Mouse (Mus musculus): ENCODE data around the gene Qtrt1. TPM values are rescaled to one million over a fixed set of nuclear protein-coding genes. Genes with fewer than 3 reads are reported as not detected.

The Qtrt1 gene
- total and polyA plus RNA-seq, 2 experiments from 2014 or later: 38.6 to 46.7 TPM

DNA sequence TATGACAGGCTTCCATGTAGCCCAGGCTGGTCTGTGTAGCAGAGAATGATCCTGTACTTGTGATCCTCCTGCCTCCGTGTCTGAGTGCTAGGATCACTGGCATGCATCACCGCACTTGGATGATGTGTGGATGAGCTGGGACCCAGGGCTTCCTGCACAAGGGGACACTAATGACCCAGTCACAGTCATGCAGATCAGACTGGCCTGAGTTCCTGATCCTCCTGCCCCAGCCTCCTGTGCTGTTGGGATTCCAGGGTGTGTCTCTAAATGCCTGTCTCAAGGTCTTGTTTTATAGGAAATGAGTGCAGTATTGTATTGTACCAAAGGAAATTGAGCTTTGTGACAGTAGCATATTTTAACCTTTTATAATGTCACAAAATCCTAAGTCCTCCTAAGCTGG lies 6.2 kb downstream of the Qtrt1 start:
- no peak for ATAC-seq
- 92% methylated on average over 2 of the region's 2 CpGs for WGBS
- peaks cover 27% of the 10 kb centered on the region for H3K36me3 ChIP-seq (ENCODE audit: insufficient read depth, low read length)

DNA sequence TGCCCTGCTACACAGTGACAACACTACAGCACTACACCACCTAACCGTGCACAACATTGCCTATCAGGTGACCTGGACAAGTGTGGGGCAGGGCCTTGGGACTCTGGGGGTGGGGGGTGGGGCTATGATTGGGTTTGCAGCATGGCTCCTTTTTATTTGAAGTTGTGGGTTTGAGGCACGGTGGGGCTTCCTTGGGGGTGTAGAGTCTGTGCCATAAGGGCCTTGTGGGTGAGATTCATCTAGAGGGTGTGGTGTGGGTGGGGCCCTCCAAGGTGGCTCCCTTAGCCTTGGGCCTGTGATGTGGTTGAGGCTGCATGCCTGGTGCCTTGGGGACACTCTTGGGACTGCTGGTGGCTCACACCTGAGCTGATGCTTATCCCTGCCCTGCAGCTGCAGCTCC lies 8.0 kb downstream of the Qtrt1 start:
- TF ChIP-seq CTCF (IDR thresholded peaks at IDR 0.05; ENCODE audit: low read depth): no peak
- DNase-seq (ENCODE audit: low spot score) (no peak), ATAC-seq (no peak)
- Histone ChIP-seq H3K27me3 (ENCODE audit: insufficient read depth, low read length) (no peaks in the 10 kb centered on the region), H3K4me2 (ENCODE audit: low read depth, low read length) (no peak overlapping the region), H3K4me3 (ENCODE audit: low read length) (no peak overlapping the region), H3K36me3 (ENCODE audit: insufficient read depth, low read length) (peaks cover 22% of the 10 kb centered on the region), H3K4me1 (ENCODE audit: insufficient read depth, low read length) (no peaks in the 10 kb centered on the region), H3K27ac (no peak overlapping the region), H3K9me3 (ENCODE audit: low read length) (no peaks in the 10 kb centered on the region), H3K9ac (replicated peaks; ENCODE audit: low read length) (no peak overlapping the region)
- WGBS: 94% methylated on average over 2 of the region's 2 CpGs

More for the DNA sequence above, 6.2 kb downstream of the Qtrt1 start:
- H3K27me3 ChIP-seq (ENCODE audit: insufficient read depth, low read length): no peaks in the 10 kb centered on the region
- H3K9me3 ChIP-seq (ENCODE audit: low read length): no peaks in the 10 kb centered on the region
- H3K4me1 ChIP-seq (ENCODE audit: insufficient read depth, low read length): no peaks in the 10 kb centered on the region
- no peak overlapping the region for H3K4me3 ChIP-seq (ENCODE audit: low read length)
- DNase-seq (ENCODE audit: low spot score): no peak
- no peak overlapping the region for H3K9ac ChIP-seq (replicated peaks; ENCODE audit: low read length)
- no peak for TF ChIP-seq CTCF (IDR thresholded peaks at IDR 0.05; ENCODE audit: low read depth)
- H3K4me2 ChIP-seq (ENCODE audit: low read depth, low read length): no peak overlapping the region
- H3K27ac ChIP-seq: no peak overlapping the region

DNA sequence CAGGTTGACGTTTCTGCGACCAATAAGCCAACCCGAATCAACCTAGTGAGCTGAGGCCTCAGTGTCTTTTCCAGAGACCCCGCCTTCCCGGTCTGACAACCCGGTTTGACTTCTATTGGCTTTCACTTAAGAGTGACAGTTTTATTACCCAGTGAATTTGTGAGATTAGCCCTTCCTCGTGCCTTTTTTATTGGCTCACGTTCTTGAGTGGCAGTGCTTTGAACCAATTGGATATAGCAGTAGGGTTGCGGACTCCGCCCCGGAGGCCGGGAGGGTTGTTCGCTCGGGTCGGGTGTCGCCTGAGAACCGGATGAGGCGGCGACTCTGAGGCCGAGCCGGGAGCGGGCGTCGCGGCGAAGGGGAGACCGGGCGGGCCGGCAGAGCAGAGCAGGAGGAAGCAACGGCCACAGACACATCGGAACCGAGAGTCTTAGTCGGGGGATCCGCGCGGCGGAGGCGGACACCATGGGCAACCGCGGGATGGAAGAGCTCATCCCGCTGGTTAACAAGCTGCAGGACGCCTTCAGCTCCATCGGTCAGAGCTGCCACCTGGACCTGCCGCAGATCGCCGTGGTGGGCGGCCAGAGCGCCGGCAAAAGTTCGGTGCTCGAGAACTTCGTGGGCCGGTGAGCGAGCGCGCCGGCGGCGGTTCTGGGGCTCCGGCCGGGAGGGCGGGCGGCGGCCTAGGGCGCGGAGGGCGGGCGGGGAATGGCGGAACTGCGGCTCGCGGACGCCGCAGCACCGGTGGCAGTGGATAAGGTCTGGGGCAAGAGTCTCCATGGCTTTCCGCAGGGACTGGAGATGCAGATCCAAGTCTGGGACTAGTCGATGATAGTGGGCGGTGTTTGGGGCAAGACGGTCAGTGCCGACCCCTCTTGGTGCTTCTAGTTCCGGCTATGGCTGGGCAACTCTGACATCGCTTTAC lies 13.3 kb downstream of the Qtrt1 start, which contains the start of gene Dnm2:
Dnm2 (plus strand) TSS at position 278 of the 925 bp plus-strand sequence.
- Histone ChIP-seq H3K4me2 (ENCODE audit: low read depth, low read length) (peak within 1 kb of the TSS; percentile 98), H3K9ac (replicated peaks; ENCODE audit: low read length) (peak within 1 kb of the TSS; percentile 95), H3K36me3 (ENCODE audit: insufficient read depth, low read length) (peaks cover 7% of the 10 kb centered on the region), H3K4me3 (ENCODE audit: low read length) (peak within 1 kb of the TSS; percentile 97), H3K4me1 (ENCODE audit: insufficient read depth, low read length) (peaks cover 21% of the 10 kb centered on the region), H3K27ac (peak within 1 kb of the TSS; percentile 91), H3K9me3 (ENCODE audit: low read length) (no peaks in the 10 kb centered on the region), H3K27me3 (ENCODE audit: insufficient read depth, low read length) (no peaks in the 10 kb centered on the region)
- no peak for TF ChIP-seq CTCF (IDR thresholded peaks at IDR 0.05; ENCODE audit: low read depth)
- ATAC-seq (peak; percentile 99), DNase-seq (ENCODE audit: low spot score) (peak; percentile 99)
- under 1% methylated on average over 82 of the region's 82 CpGs for WGBS

DNA sequence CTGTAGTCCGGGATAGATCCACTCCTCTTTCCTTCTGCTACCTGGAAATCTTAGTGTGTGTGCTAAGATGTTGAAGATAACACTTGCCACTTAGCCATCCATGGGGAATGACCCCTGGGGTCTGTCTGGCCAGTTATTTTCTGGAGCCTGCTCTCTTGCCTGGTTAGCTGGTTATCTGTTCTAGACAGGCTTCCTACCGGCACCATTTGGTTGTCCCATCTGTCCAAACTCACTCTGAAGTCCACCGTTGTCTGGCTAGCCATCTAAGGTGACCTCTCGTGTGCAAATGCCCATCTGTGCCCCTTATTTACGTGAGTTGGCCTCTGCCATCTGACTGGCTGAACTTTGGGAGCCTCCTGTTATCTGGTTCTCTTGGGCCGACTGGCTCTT lies 13.9 kb downstream of the Qtrt1 start:
- no peak for TF ChIP-seq CTCF (IDR thresholded peaks at IDR 0.05; ENCODE audit: low read depth)
- 6% methylated on average over 6 of the region's 6 CpGs for WGBS
- Histone ChIP-seq H3K4me1 (ENCODE audit: insufficient read depth, low read length) (peaks cover 21% of the 10 kb centered on the region), H3K9ac (replicated peaks; ENCODE audit: low read length) (peak overlapping the region; percentile 95), H3K36me3 (ENCODE audit: insufficient read depth, low read length) (peaks cover 3% of the 10 kb centered on the region; the same call in 1 of the 2 replicates), H3K27ac (peak overlapping the region; percentile 91), H3K9me3 (ENCODE audit: low read length) (no peaks in the 10 kb centered on the region), H3K4me3 (ENCODE audit: low read length) (peak overlapping the region; percentile 97), H3K27me3 (ENCODE audit: insufficient read depth, low read length) (no peaks in the 10 kb centered on the region), H3K4me2 (ENCODE audit: low read depth, low read length) (peak overlapping the region; percentile 98)
- DNase-seq (ENCODE audit: low spot score): no peak
- no peak for ATAC-seq

DNA sequence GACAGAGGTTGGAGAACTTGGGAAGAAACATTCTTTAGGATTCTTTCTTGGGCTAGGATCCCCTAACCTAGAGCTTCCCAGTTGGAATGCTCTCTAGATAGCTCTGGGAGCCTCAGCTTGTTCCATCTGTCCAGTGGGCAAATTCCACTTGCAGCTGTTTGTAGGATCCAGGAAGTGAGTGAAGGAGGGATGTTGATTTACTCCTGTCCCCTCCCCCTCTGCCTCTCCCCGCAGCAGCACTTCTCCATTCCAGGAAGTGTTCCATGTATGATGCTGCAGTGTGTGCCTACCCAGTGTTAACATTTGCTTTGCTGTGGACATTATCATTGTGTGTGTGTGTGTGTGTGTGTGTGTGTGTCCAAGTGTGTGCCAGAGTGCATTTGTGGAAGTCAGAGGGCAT lies 14.4 kb downstream of the Qtrt1 start:
- peak overlapping the region; percentile 97 for H3K4me3 ChIP-seq (ENCODE audit: low read length)
- ATAC-seq: no peak
- H3K9me3 ChIP-seq (ENCODE audit: low read length): no peaks in the 10 kb centered on the region
- H3K9ac ChIP-seq (replicated peaks; ENCODE audit: low read length): peak overlapping the region; percentile 95
- peaks cover 21% of the 10 kb centered on the region for H3K4me1 ChIP-seq (ENCODE audit: insufficient read depth, low read length)
- H3K27ac ChIP-seq: no peak overlapping the region; the same call in 1 of the 2 replicates
- no peak for TF ChIP-seq CTCF (IDR thresholded peaks at IDR 0.05; ENCODE audit: low read depth)
- 21% methylated on average over 1 of the region's 1 CpGs for WGBS
- H3K4me2 ChIP-seq (ENCODE audit: low read depth, low read length): peak overlapping the region; percentile 98
- no peaks in the 10 kb centered on the region for H3K27me3 ChIP-seq (ENCODE audit: insufficient read depth, low read length)
- DNase-seq (ENCODE audit: low spot score): no peak
- peaks cover 3% of the 10 kb centered on the region; the same call in 1 of the 2 replicates for H3K36me3 ChIP-seq (ENCODE audit: insufficient read depth, low read length)

DNA sequence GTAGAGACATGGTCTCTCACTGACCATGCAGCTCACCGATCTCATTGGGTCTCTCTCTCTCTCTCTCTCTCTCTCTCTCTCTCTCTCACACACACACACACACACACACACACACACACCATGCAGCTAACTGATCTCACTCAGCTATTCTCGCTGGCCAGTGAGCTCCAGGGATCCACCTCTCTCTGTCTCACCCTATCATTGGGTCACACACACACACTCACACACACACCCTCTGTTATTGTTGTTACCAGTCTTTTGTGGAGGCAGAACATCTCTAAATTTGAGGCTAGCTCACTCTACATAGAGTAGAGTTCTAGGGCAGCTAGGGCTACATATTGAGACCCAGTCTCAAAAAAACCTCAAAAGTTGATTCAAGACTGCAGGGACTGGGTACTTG lies 14.9 kb downstream of the Qtrt1 start:
- 78% methylated on average over 2 of the region's 2 CpGs for WGBS
- no peak overlapping the region for H3K4me3 ChIP-seq (ENCODE audit: low read length)
- no peak overlapping the region for H3K27ac ChIP-seq
- peak overlapping the region; percentile 98 for H3K4me2 ChIP-seq (ENCODE audit: low read depth, low read length)
- H3K9ac ChIP-seq (replicated peaks; ENCODE audit: low read length): 0 out of 2 replicates have a peak overlapping the region, but pooled peaks have one; percentile 24
- H3K9me3 ChIP-seq (ENCODE audit: low read length): no peaks in the 10 kb centered on the region
- ATAC-seq (no peak), DNase-seq (ENCODE audit: low spot score) (no peak)
- no peak for TF ChIP-seq CTCF (IDR thresholded peaks at IDR 0.05; ENCODE audit: low read depth)
- H3K4me1 ChIP-seq (ENCODE audit: insufficient read depth, low read length): peaks cover 21% of the 10 kb centered on the region
- H3K36me3 ChIP-seq (ENCODE audit: insufficient read depth, low read length): peaks cover under 1% of the 10 kb centered on the region; the same call in 1 of the 2 replicates
- H3K27me3 ChIP-seq (ENCODE audit: insufficient read depth, low read length): no peaks in the 10 kb centered on the region

All from hindbrain, postnatal 0 days (tissue).